ENCODE assay signal across 11 mouse cellular contexts in genomic region chr1:193000908-193001307, GRCm38 (mm10). TPM values are rescaled to one million over a fixed set of nuclear protein-coding genes. Genes with fewer than 3 reads are reported as not detected.
DNase-seq lines count a peak whose midpoint lies in the region; ATAC-seq lines count a peak whose summit lies in the region.
"Had no signal": no experiment of that assay in that cellular context is flagged by ENCODE, and none has a peak within 500 bp of the region (broad histone marks: within the 10 kb centered on the region; RNA-seq: fewer than 3 reads in every experiment).

No protein-coding gene starts in this region.

- H3K4me1 ChIP-seq in heart, embryonic 11.5 days (ENCODE audit: control insufficient read depth, insufficient read depth, low read length) = no peaks in the 10 kb centered on the region
- H3K4me1 ChIP-seq: limb, embryonic 12.5 days had no signal

- no peaks in the 10 kb centered on the region for H3K9me3 ChIP-seq in heart, embryonic 11.5 days (replicated peaks; ENCODE audit: control insufficient read depth, low read length)
- H3K9me3 ChIP-seq: limb, embryonic 12.5 days had no signal

- no peak overlapping the region for H3K9ac ChIP-seq in heart, embryonic 11.5 days (ENCODE audit: low read depth, low read length)
- H3K9ac ChIP-seq: limb, embryonic 12.5 days had no signal

- H3K36me3 ChIP-seq in heart, embryonic 11.5 days (ENCODE audit: control insufficient read depth, insufficient read depth, low read length) = no peaks in the 10 kb centered on the region
- H3K36me3 ChIP-seq in splenic B cell, adult 2 months (ENCODE audit: control insufficient read depth, insufficient read depth, low read length, poor library complexity, severe bottlenecking) = no peaks in the 10 kb centered on the region
- H3K36me3 ChIP-seq: limb, embryonic 12.5 days had no signal

- H3K27ac ChIP-seq in heart, embryonic 11.5 days (ENCODE audit: low read depth, low read length) = no peak overlapping the region
- H3K27ac ChIP-seq: limb, embryonic 12.5 days had no signal

- no peak overlapping the region for H3K4me2 ChIP-seq in heart, embryonic 11.5 days
- H3K4me2 ChIP-seq: limb, embryonic 12.5 days had no signal

- no peak for ATAC-seq in heart, embryonic 11.5 days (replicated peaks; ENCODE audit: insufficient number of reproducible peaks, low FRiP score, low TSS enrichment)

- no peak overlapping the region for H3K4me3 ChIP-seq in heart, embryonic 11.5 days (ENCODE audit: low read depth, low read length)
- H3K4me3 ChIP-seq: limb, embryonic 12.5 days had no signal

- DNase-seq in heart, adult 8-10 months (ENCODE audit: low spot score) = peak; percentile 1
- DNase-seq in thymus, postnatal 0 days (ENCODE audit: low spot score) = peak; percentile 56
- DNase-seq in thymus, adult 18-20 months = no peak
- DNase-seq in fibroblast of lung, adult 2 months (ENCODE audit: low read depth) = peak; percentile 2
- DNase-seq in splenic B cell, adult 2 months (ENCODE audit: low read depth, low spot score) = peak; percentile 17
- DNase-seq in frontal cortex, postnatal 25 days (ENCODE audit: low spot score in 2 of 2) = no peak
- DNase-seq in left cerebral cortex, adult 8-10 months (ENCODE audit: low spot score in 2 of 2) = no peak
- DNase-seq: cerebellum, adult 18-20 months; gastrocnemius, postnatal 25 days had no signal

- no peaks in the 10 kb centered on the region for H3K27me3 ChIP-seq in heart, embryonic 11.5 days (ENCODE audit: control insufficient read depth, insufficient read depth, low read length)
- no peaks in the 10 kb centered on the region for H3K27me3 ChIP-seq in splenic B cell, adult 2 months (ENCODE audit: control insufficient read depth, insufficient read depth, low read length, poor library complexity, severe bottlenecking)
- H3K27me3 ChIP-seq: limb, embryonic 12.5 days had no signal

RNA-seq across cellular contexts. Expression of gene Syt14, which starts 34.7 kb away (rescaled TPM):
- total RNA-seq in heart, adult 8-10 months (2022) = under 1 TPM; 0.20 to 0.75 (median 0.23) TPM
- polyA plus RNA-seq in heart, embryonic 11.5 days (2014; fragmentation: Nextera tagmentation; extraction: Ambion mirVana) = 2.3 and 2.4 TPM in 2 replicates
- polyA plus RNA-seq in thymus, postnatal 0 days (2015; fragmentation: Nextera tagmentation; extraction: Ambion mirVana) = 1.1 and 2.0 TPM in 2 replicates
- 10 to 100 TPM; 23.4 to 27.9 (median 25.8) TPM for total RNA-seq in left cerebral cortex, adult 8-10 months (2022)

Comparison
In these comparisons a context has a peak if more than half of its experiments do, and no peak if none do; other contexts are left out.
1. DNase-seq: peak in heart, adult 8-10 months (single experiment), thymus, postnatal 0 days (single experiment), fibroblast of lung, adult 2 months (single experiment) and splenic B cell, adult 2 months (single experiment); none in thymus, adult 18-20 months (0 of 2), frontal cortex, postnatal 25 days (0 of 2) and left cerebral cortex, adult 8-10 months (0 of 2).
2. RNA of gene Syt14, which starts 34.7 kb away (total RNA-seq): 23.4 to 27.9 TPM in left cerebral cortex, adult 8-10 months; 0.20 to 0.75 TPM in heart, adult 8-10 months; every median in the first group is over 10 times any median in the second.